9 mouse cellular contexts compared by ENCODE assay signal in genomic region chr5:146861588-146861987, GRCm38 (mm10). TPM values are rescaled to one million over a fixed set of nuclear protein-coding genes. Genes with fewer than 3 reads are reported as not detected.
DNase-seq lines count a peak whose midpoint lies in the region; TF ChIP-seq lines count a peak whose summit lies in the region.
"Had no signal": no experiment of that assay in that cellular context is flagged by ENCODE, and none has a peak within 500 bp of the region (broad histone marks: within the 10 kb centered on the region; RNA-seq: fewer than 3 reads in every experiment).

No protein-coding gene starts in this region.

- H3K27ac ChIP-seq in cortical plate, adult 2 months (ENCODE audit: insufficient read depth, low read length): 0 out of 2 replicates have a peak overlapping the region, but pooled peaks have one; percentile 13
- H3K27ac ChIP-seq in gastrocnemius, adult 2 months: no peak overlapping the region

- no peak overlapping the region for H3K4me3 ChIP-seq in cortical plate, adult 2 months (ENCODE audit: insufficient read depth, low read length)
- H3K4me3 ChIP-seq in gastrocnemius, adult 2 months: no peak overlapping the region

- intact Hi-C loops in gastrocnemius, adult 2 months (cut with DNase I): no loop called here

- DNase-seq in right cerebral cortex, adult 18-20 months: peak; percentile 89
- DNase-seq in right cerebral cortex, postnatal 4 days: no peak
- DNase-seq in lung, adult 18-20 months: peak; percentile 69 to 80
- peak; percentile 93 for DNase-seq in telencephalon, adult 2 months (ENCODE audit: low read depth, low spot score)
- DNase-seq in retina, embryonic 14.5 days (ENCODE audit: low spot score): no peak
- DNase-seq in gastrocnemius, adult 2 months: no peak
- DNase-seq: gastrocnemius, postnatal 14 days had no signal

- no peak for TF ChIP-seq CTCF in cortical plate, adult 2 months (IDR thresholded peaks at IDR 0.05; ENCODE audit: extremely low read depth, insufficient read depth, low read length)
- no peak for TF ChIP-seq CTCF in gastrocnemius, adult 2 months (IDR thresholded peaks at IDR 0.05)

- TF ChIP-seq POLR2A in cortical plate, adult 2 months (IDR thresholded peaks at IDR 0.05; ENCODE audit: extremely low read depth, insufficient read depth, low read length): 0 out of 2 replicates have a peak, but pooled peaks have one; percentile 15

- peaks cover 4% of the 10 kb centered on the region; the same call in 1 of the 2 replicates for H3K4me1 ChIP-seq in cortical plate, adult 2 months (ENCODE audit: control insufficient read depth, insufficient read depth, low read length)

RNA-seq across cellular contexts. Expression of gene Rasl11a, which starts 16.7 kb away (rescaled TPM):
- 3.8 and 5.4 TPM in 2 replicates for polyA plus RNA-seq in cortical plate, adult 2 months (2012; rRNA removed)
- 1 to 10 TPM; 1.7 to 2.0 TPM for total RNA-seq in gastrocnemius, adult 2 months (2021)
- total RNA-seq: liver, adult 2 months had no signal

RNA-seq across cellular contexts. Expression of gene Rpl21, which starts 28.9 kb away (rescaled TPM):
- 381 and 420 TPM in 2 replicates for polyA plus RNA-seq in cortical plate, adult 2 months (2012; rRNA removed)
- total RNA-seq in gastrocnemius, adult 2 months (2021): 100 to 1,000 TPM; 120 to 155 TPM

Comparison
In these comparisons a context has a peak if more than half of its experiments do, and no peak if none do; other contexts are left out.
1. DNase-seq: peak in right cerebral cortex, adult 18-20 months (single experiment), lung, adult 18-20 months (2 of 2) and telencephalon, adult 2 months (single experiment); none in right cerebral cortex, postnatal 4 days (single experiment), retina, embryonic 14.5 days (single experiment) and gastrocnemius, adult 2 months (single experiment).